Mouse (Mus musculus) kidney, adult 2 months (tissue): ENCODE data around the gene Srr. TPM values are rescaled to one million over a fixed set of nuclear protein-coding genes. Genes with fewer than 3 reads are reported as not detected.

Source experiments
- DNase-seq: peaks from one replicate; pipeline ENCODE4 v3.0.0; 2021
- H3K27ac ChIP-seq: fragments of 200-500 bp; 2 replicates; pipeline ENCODE4 v1.5.1; 2012; ENCODE audit warnings: low read depth, low read length, control low read depth, inconsistent platforms; ENCODE audit not compliant: insufficient read depth
- H3K27me3 ChIP-seq: fragments of 200-500 bp; replicated peaks from 2 replicates; pipeline ENCODE4 v1.6.1; 2012; ENCODE audit warnings: mild to moderate bottlenecking, moderate library complexity, low read length, inconsistent platforms; ENCODE audit not compliant: control insufficient read depth, insufficient read depth
- H3K36me3 ChIP-seq: fragments of 200-500 bp; 2 replicates; pipeline ENCODE4 v1.6.1; 2012; ENCODE audit warnings: mild to moderate bottlenecking, moderate library complexity, low read length, inconsistent platforms; ENCODE audit not compliant: control insufficient read depth, insufficient read depth
- H3K4me1 ChIP-seq: fragments of 200-500 bp; 2 replicates; pipeline ENCODE4 v1.6.1; 2011; ENCODE audit warnings: low read length; ENCODE audit not compliant: control insufficient read depth, insufficient read depth
- H3K4me3 ChIP-seq: fragments of 200-500 bp; 2 replicates; pipeline ENCODE4 v1.5.1; 2011; ENCODE audit warnings: mild to moderate bottlenecking, low read depth, low read length, control low read depth; ENCODE audit not compliant: insufficient read depth
- CTCF ChIP-seq: fragments of 200-500 bp; conservative IDR thresholded peaks from 2 replicates; pipeline ENCODE4 v1.5.1; 2011; ENCODE audit warnings: low read depth, mild to moderate bottlenecking, control low read depth, low read length, moderate library complexity, mixed read lengths; ENCODE audit not compliant: insufficient read depth, insufficient read length
- POLR2A ChIP-seq: fragments of 200-500 bp; IDR thresholded peaks from one replicate; pipeline ENCODE4 v1.6.1; 2011; ENCODE audit warnings: low read depth, low read length, control low read depth
- WGBS: fragments of 180-500 bp; shearing (Covaris S2); methylation state at CpG from one replicate; pipeline ENCODE4 v1.1.7; 2018; 5-methylcytosine and 5-hydroxymethylcytosine counted together
- polyA plus RNA-seq: library from polyadenylated mRNA; depleted of rRNA; stranded (reverse); fragments of >200 nt; gene quantifications from 2 replicates; pipeline ENCODE4 v1.2.3, GENCODE M21; 2012

The Srr gene
- polyA plus RNA-seq, 1 experiment = 52.0 TPM

GRCm38 (mm10) chr11:74870991-74871622, 54.6 kb downstream of the Srr start:
- 35% methylated on average over 12 of the region's 12 CpGs for WGBS
- H3K4me3 ChIP-seq = no peak overlapping the region
- no peak for DNase-seq

DNA sequence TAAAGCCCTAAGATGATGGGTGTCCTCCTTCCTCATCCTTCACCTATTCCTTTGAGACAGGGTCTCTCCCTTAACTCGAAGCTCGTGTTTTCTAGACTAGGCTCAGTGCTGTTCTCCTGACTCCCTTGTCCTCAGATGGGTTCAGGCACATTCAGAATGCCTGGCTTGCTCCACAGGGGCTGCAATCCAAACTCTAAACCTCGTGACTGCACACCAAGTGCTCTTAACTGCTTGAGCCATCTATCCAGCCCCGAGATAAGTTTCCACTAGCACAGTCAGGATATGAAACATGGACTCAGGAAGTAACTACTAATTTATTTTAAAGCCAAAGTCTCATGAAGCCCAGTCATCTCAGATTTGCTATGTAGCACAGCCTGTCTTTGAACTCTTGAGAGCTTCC, 55.2 kb downstream of the Srr start:
- no peaks in the 10 kb centered on the region for H3K27me3 ChIP-seq
- TF ChIP-seq POLR2A (no peak), CTCF (no peak)
- DNase-seq = peak; percentile 31
- no peak overlapping the region for H3K27ac ChIP-seq
- WGBS = 47% methylated on average over 4 of the region's 4 CpGs
- H3K4me3 ChIP-seq = no peak overlapping the region
- H3K36me3 ChIP-seq = no peaks in the 10 kb centered on the region
- H3K4me1 ChIP-seq = 0 out of 2 replicates have a peak, but pooled peaks cover 4% of the 10 kb centered on the region

More at GRCm38 (mm10) chr11:74870991-74871622, 54.6 kb downstream of the Srr start:
- 0 out of 2 replicates have a peak, but pooled peaks cover 4% of the 10 kb centered on the region for H3K4me1 ChIP-seq
- no peaks in the 10 kb centered on the region for H3K36me3 ChIP-seq
- H3K27ac ChIP-seq = no peak overlapping the region
- H3K27me3 ChIP-seq = no peaks in the 10 kb centered on the region
- TF ChIP-seq POLR2A (no peak), CTCF (no peak; the same call in 1 of the 2 replicates)

- TF ChIP-seq POLR2A (no peak), CTCF (no peak)
- DNase-seq = no peak
- H3K4me3 ChIP-seq = no peak overlapping the region
- H3K27ac ChIP-seq = no peak overlapping the region
- H3K4me1 ChIP-seq = 0 out of 2 replicates have a peak, but pooled peaks cover 4% of the 10 kb centered on the region
- no peaks in the 10 kb centered on the region for H3K36me3 ChIP-seq
- 88% methylated on average over 6 of the region's 6 CpGs for WGBS
- no peaks in the 10 kb centered on the region for H3K27me3 ChIP-seq
Observed at GRCm38 (mm10) chr11:74869603-74870002, 56.1 kb downstream of the Srr start.

DNA sequence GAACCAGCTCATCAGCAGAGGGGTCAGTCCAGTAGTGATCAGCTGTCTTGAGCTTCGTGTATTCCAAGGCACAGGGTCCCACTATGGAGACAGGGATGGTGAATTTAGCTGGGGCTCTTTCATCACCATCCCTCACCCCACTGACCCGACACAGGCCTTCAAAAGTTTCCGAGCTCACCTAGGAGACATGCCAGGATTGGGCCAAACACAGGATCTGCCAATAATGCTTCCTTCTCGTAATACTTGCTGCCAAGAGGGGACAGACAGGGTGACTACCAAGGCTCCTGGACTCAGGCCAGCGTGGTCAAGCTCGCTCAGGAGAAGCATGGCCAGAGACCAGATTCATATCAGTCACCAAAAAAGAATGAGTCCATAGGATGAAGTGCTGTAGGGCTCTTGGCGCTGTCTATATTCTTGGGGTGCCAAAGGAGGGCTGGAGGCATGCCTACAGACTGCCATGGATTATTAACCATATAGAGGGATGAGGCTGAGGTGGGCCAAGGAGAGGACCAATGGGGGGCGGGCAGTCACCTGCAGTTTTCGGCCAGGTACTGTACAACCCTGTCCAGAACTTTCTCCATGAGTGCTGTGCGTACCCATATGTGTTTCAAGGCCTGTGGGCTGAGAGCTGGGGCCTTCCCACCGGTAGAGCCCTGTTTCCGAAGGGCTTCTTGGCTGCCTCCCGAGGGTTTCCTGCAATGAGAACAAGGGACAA, 57.5 kb downstream of the Srr start:
- Histone ChIP-seq H3K36me3 (no peaks in the 10 kb centered on the region), H3K4me1 (0 out of 2 replicates have a peak, but pooled peaks cover 4% of the 10 kb centered on the region), H3K27me3 (no peaks in the 10 kb centered on the region), H3K4me3 (no peak overlapping the region), H3K27ac (no peak overlapping the region)
- TF ChIP-seq POLR2A = no peak
- no peak for TF ChIP-seq CTCF
- no peak for DNase-seq
- 89% methylated on average over 13 of the region's 13 CpGs for WGBS

GRCm38 (mm10) chr11:74867181-74867580, 58.6 kb downstream of the Srr start:
- Histone ChIP-seq H3K4me1 (0 out of 2 replicates have a peak, but pooled peaks cover 4% of the 10 kb centered on the region), H3K4me3 (no peak overlapping the region), H3K36me3 (no peaks in the 10 kb centered on the region), H3K27ac (no peak overlapping the region), H3K27me3 (no peaks in the 10 kb centered on the region)
- peak; percentile 91 for DNase-seq
- 48% methylated on average over 2 of the region's 2 CpGs for WGBS
- no peak for TF ChIP-seq POLR2A

- 80% methylated on average over 4 of the region's 4 CpGs for WGBS
- H3K36me3 ChIP-seq = no peaks in the 10 kb centered on the region
- H3K4me3 ChIP-seq = no peak overlapping the region
- DNase-seq = peak; percentile 34
- no peaks in the 10 kb centered on the region for H3K27me3 ChIP-seq
- 0 out of 2 replicates have a peak, but pooled peaks cover 4% of the 10 kb centered on the region for H3K4me1 ChIP-seq
- TF ChIP-seq CTCF = no peak
- TF ChIP-seq POLR2A = no peak
- H3K27ac ChIP-seq = no peak overlapping the region
Observed at GRCm38 (mm10) chr11:74866640-74867039, 59.1 kb downstream of the Srr start.

GRCm38 (mm10) chr11:74865252-74865651, 60.5 kb downstream of the Srr start:
- H3K4me1 ChIP-seq = 0 out of 2 replicates have a peak, but pooled peaks cover 4% of the 10 kb centered on the region
- no peak overlapping the region for H3K4me3 ChIP-seq
- no peaks in the 10 kb centered on the region for H3K27me3 ChIP-seq
- DNase-seq = no peak
- WGBS = 88% methylated on average over 9 of the region's 9 CpGs
- TF ChIP-seq POLR2A = no peak
- TF ChIP-seq CTCF = no peak
- no peaks in the 10 kb centered on the region for H3K36me3 ChIP-seq
- H3K27ac ChIP-seq = no peak overlapping the region
